Mouse (Mus musculus) CD4-positive, CD25-positive, alpha-beta regulatory T cell, adult 9 weeks (primary cell): Measurements from ENCODE around the gene Opn1mw. TPM values are rescaled to one million over a fixed set of nuclear protein-coding genes. Genes with fewer than 3 reads are reported as not detected.

Experiments used
- polyA plus RNA-seq: library from polyadenylated mRNA; unstranded; fragments of 100-300 nt; shearing (Covaris generic); gene quantifications from one replicate; pipeline ENCODE4 v1.2.1, GENCODE M21; 2017

The Opn1mw gene
- not detected for polyA plus RNA-seq

DNA sequence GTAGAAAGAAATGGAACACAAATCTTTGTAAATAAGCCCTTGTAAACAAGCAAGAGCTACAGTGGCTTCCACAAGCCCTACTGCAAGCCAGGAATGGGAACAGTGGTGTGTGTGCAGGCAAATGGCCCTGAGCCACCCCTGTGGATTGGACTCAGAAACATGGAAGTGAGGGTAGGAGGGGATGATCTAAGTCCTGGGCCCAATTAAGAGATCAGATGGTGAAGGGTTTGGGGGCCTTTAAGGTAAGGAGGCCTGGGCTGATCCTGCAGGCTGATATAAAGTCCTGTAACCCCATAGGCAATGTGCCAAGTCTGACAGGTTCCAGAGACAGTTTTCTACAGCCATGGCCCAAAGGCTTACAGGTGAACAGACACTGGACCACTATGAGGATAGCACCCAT lies at the start of gene Opn1mw:
Opn1mw (plus strand) TSS at position 301 of the 400 bp plus-strand sequence.

GRCm38 (mm10) chrX:74135263-74135662 lies 8.0 kb downstream of the Opn1mw start, which contains the start of gene Mecp2:
TSS of gene Mecp2 (minus strand) at chrX:74135363.

GRCm38 (mm10) chrX:74167738-74168137 lies 40.5 kb downstream of the Opn1mw start, which contains the start of gene Tex28:
TSS of gene Tex28 (minus strand) at chrX:74167838.

GRCm38 (mm10) chrX:74176959-74177358 lies 49.7 kb downstream of the Opn1mw start, which contains the start of gene Tktl1:
TSS of gene Tktl1 (plus strand) at chrX:74177259.

Other genes starting within 250 kb of the Opn1mw start
- gene Avpr2, start 235.4 kb upstream of the Opn1mw start, polyA plus RNA-seq, result 3.9 TPM
- gene L1cam, start 231.4 kb upstream of the Opn1mw start, polyA plus RNA-seq, result 6.8 TPM
- 298 TPM for gene Arhgap4, start 205.6 kb upstream of the Opn1mw start, polyA plus RNA-seq
- gene Naa10, start 205.5 kb upstream of the Opn1mw start, polyA plus RNA-seq, result 244 TPM
- gene Renbp, start 196.6 kb upstream of the Opn1mw start, polyA plus RNA-seq, result 7.6 TPM
- 61.5 TPM for gene Hcfc1, start 161.1 kb upstream of the Opn1mw start, polyA plus RNA-seq
- 20.0 TPM for gene Irak1, start 103.5 kb upstream of the Opn1mw start, polyA plus RNA-seq
- gene Mecp2, start 7.9 kb downstream of the Opn1mw start, polyA plus RNA-seq, result 38.4 TPM
- not detected for gene Tex28, start 40.4 kb downstream of the Opn1mw start, polyA plus RNA-seq
- 1.5 TPM for gene Tktl1, start 49.8 kb downstream of the Opn1mw start, polyA plus RNA-seq
- gene Flna, start 122.4 kb downstream of the Opn1mw start, polyA plus RNA-seq, result 379 TPM
- gene Emd, start 127.2 kb downstream of the Opn1mw start, polyA plus RNA-seq, result 70.3 TPM
- gene Rpl10, start 143.3 kb downstream of the Opn1mw start, polyA plus RNA-seq, result 91.2 TPM
- gene Taz, start 154.4 kb downstream of the Opn1mw start, polyA plus RNA-seq, result 187 TPM
- gene Dnase1l1, start 154.9 kb downstream of the Opn1mw start, polyA plus RNA-seq, result 34.0 TPM
- gene Atp6ap1, start 169.6 kb downstream of the Opn1mw start, polyA plus RNA-seq, result 197 TPM
- gene Gdi1, start 177.5 kb downstream of the Opn1mw start, polyA plus RNA-seq, result 309 TPM
- gene Fam50a, start 185.6 kb downstream of the Opn1mw start, polyA plus RNA-seq, result 31.0 TPM
- 5.7 TPM for gene Plxna3, start 201.6 kb downstream of the Opn1mw start, polyA plus RNA-seq
- gene Lage3, start 226.2 kb downstream of the Opn1mw start, polyA plus RNA-seq, result 71.9 TPM
- 75.1 TPM for gene Ubl4a, start 245.8 kb downstream of the Opn1mw start, polyA plus RNA-seq
- 45.3 TPM for gene Slc10a3, start 245.9 kb downstream of the Opn1mw start, polyA plus RNA-seq